ENCODE assay signal across 27 mouse cellular contexts in genomic region chr10:12253274-12253673, GRCm38 (mm10).
DNase-seq lines count a peak whose midpoint lies in the region; ATAC-seq and TF ChIP-seq lines count a peak whose summit lies in the region.
"Had no signal": no experiment of that assay in that cellular context is flagged by ENCODE, and none has a peak within 500 bp of the region (broad histone marks: within the 10 kb centered on the region; RNA-seq: fewer than 3 reads in every experiment).

No protein-coding gene starts in this region.

- H3K9me3 ChIP-seq in limb, embryonic 14.5 days (ENCODE audit: control insufficient read depth, low read length), result no peaks in the 10 kb centered on the region
- no peaks in the 10 kb centered on the region for H3K9me3 ChIP-seq in limb, embryonic 10.5 days (replicated peaks)
- H3K9me3 ChIP-seq: embryonic facial prominence, embryonic 13.5 days; embryonic facial prominence, embryonic 15.5 days; forebrain, embryonic 10.5 days; forebrain, embryonic 12.5 days; G1E had no signal

- WGBS in limb, embryonic 14.5 days, result 84% methylated on average over 3 of the region's 3 CpGs
- 93% methylated on average over 3 of the region's 3 CpGs for WGBS in limb, embryonic 10.5 days
- 83% methylated on average over 3 of the region's 3 CpGs for WGBS in lung, adult 2 months

- H3K9ac ChIP-seq in limb, embryonic 14.5 days (ENCODE audit: low read depth, low read length, severe bottlenecking), result no peak overlapping the region
- H3K9ac ChIP-seq: embryonic facial prominence, embryonic 13.5 days; embryonic facial prominence, embryonic 15.5 days; forebrain, embryonic 12.5 days had no signal

- no peak for ATAC-seq in limb, embryonic 14.5 days (ENCODE audit: low FRiP score, low read depth)
- ATAC-seq: CD4-positive, CD25-positive, alpha-beta regulatory T cell, adult 4 months; forebrain, embryonic 14.5 days; forebrain, embryonic 16.5 days had no signal

- no peaks in the 10 kb centered on the region for H3K27me3 ChIP-seq in limb, embryonic 14.5 days (ENCODE audit: control insufficient read depth, insufficient read depth, low read length)
- no peaks in the 10 kb centered on the region for H3K27me3 ChIP-seq in limb, embryonic 10.5 days (ENCODE audit: low read depth, poor library complexity, severe bottlenecking)
- H3K27me3 ChIP-seq: CH12.LX; embryonic facial prominence, embryonic 13.5 days; embryonic facial prominence, embryonic 15.5 days; forebrain, embryonic 12.5 days had no signal

- no peaks in the 10 kb centered on the region for H3K36me3 ChIP-seq in limb, embryonic 14.5 days (ENCODE audit: control insufficient read depth, insufficient read depth, low read length)
- no peaks in the 10 kb centered on the region for H3K36me3 ChIP-seq in limb, embryonic 10.5 days
- H3K36me3 ChIP-seq: embryonic facial prominence, embryonic 13.5 days; embryonic facial prominence, embryonic 15.5 days; forebrain, embryonic 10.5 days; forebrain, embryonic 12.5 days; G1E had no signal

- peak; percentile 0 for DNase-seq in limb, embryonic 14.5 days (ENCODE audit: low spot score)
- no peak for DNase-seq in limb, embryonic 10.5 days (ENCODE audit: low spot score)
- peak; percentile 52 for DNase-seq in MN1 (ENCODE audit: low spot score)
- peak; percentile 21 for DNase-seq in NIH3T3 (ENCODE audit: low read depth)
- no peak for DNase-seq in cerebellum, adult 9-11 months
- DNase-seq in spleen, postnatal 14 days (ENCODE audit: low spot score in 2 of 2), result no peak
- DNase-seq in lung, adult 2 months, result no peak
- DNase-seq: adrenal gland, adult 2 months; adrenal gland, postnatal 10 days; adrenal gland, postnatal 25 days; B cell, adult 2 months; cerebellum, adult 11-12 months; cerebellum, adult 2 months; cerebellum, adult 9-10 months; cerebellum, postnatal 14 days; cerebellum, postnatal 36 days; embryo, embryonic 11 days had no signal

- TF ChIP-seq POLR2A in limb, embryonic 14.5 days (IDR thresholded peaks at IDR 0.05; ENCODE audit: borderline replicate concordance, extremely low read depth, insufficient read depth, insufficient read length), result no peak
- no peak for TF ChIP-seq POLR2A in lung, adult 2 months (IDR thresholded peaks at IDR 0.05; ENCODE audit: borderline replicate concordance, extremely low read depth, low read depth, low read length)

- H3K4me2 ChIP-seq in limb, embryonic 14.5 days (replicated peaks; ENCODE audit: low read depth, low read length, severe bottlenecking), result no peak overlapping the region
- H3K4me2 ChIP-seq: embryonic facial prominence, embryonic 13.5 days; embryonic facial prominence, embryonic 15.5 days; forebrain, embryonic 12.5 days had no signal

- H3K27ac ChIP-seq in limb, embryonic 14.5 days (replicated peaks; ENCODE audit: low read depth, low read length), result no peak overlapping the region
- no peak overlapping the region for H3K27ac ChIP-seq in limb, embryonic 10.5 days
- H3K27ac ChIP-seq: embryonic facial prominence, embryonic 13.5 days; embryonic facial prominence, embryonic 15.5 days; forebrain, embryonic 10.5 days; forebrain, embryonic 12.5 days had no signal

- no peak overlapping the region for H3K4me3 ChIP-seq in limb, embryonic 14.5 days (replicated peaks; ENCODE audit: low read length)
- H3K4me3 ChIP-seq in limb, embryonic 10.5 days, result no peak overlapping the region
- H3K4me3 ChIP-seq in lung, adult 2 months (replicated peaks; ENCODE audit: extremely low read depth, low read depth, low read length), result no peak overlapping the region
- H3K4me3 ChIP-seq: embryonic facial prominence, embryonic 13.5 days; embryonic facial prominence, embryonic 15.5 days; erythroblast, embryonic 14.5 days; forebrain, embryonic 10.5 days; forebrain, embryonic 12.5 days had no signal

- TF ChIP-seq CTCF in lung, adult 2 months (IDR thresholded peaks at IDR 0.05; ENCODE audit: insufficient read depth, low read length), result no peak

- no peaks in the 10 kb centered on the region for H3K4me1 ChIP-seq in limb, embryonic 14.5 days (ENCODE audit: control insufficient read depth, insufficient read depth, low read length)
- no peaks in the 10 kb centered on the region for H3K4me1 ChIP-seq in limb, embryonic 10.5 days
- H3K4me1 ChIP-seq in lung, adult 2 months (ENCODE audit: control insufficient read depth, insufficient read depth, low read length), result no peaks in the 10 kb centered on the region
- H3K4me1 ChIP-seq: embryonic facial prominence, embryonic 13.5 days; embryonic facial prominence, embryonic 15.5 days; forebrain, embryonic 10.5 days; forebrain, embryonic 12.5 days had no signal

Comparison
In these comparisons a context has a peak if more than half of its experiments do, and no peak if none do; other contexts are left out.
1. DNase-seq: peak in limb, embryonic 14.5 days (single experiment), MN1 (single experiment) and NIH3T3 (single experiment); none in limb, embryonic 10.5 days (single experiment), cerebellum, adult 9-11 months (single experiment), spleen, postnatal 14 days (0 of 2) and lung, adult 2 months (single experiment).